Mouse (Mus musculus) gastrocnemius, postnatal 14 days (tissue): ENCODE measurements around the gene Wnt3a. TPM values are rescaled to one million over a fixed set of nuclear protein-coding genes. Genes with fewer than 3 reads are reported as not detected.

Experiments
- DNase-seq: peaks from one replicate; pipeline ENCODE4 v3.0.0; 2021; ENCODE audit warnings: mixed read lengths
- intact Hi-C: fragments of 180-260 bp; cut with DNase I; formaldehyde crosslinking; loops from one replicate; pipeline ENCODE4 v1.15.1; 2025; ENCODE audit warnings: low total_unique reads
- long read RNA-seq, 2 experiments: library from polyadenylated mRNA; stranded (forward); transcript quantifications; one replicate each; pipeline ENCODE4 v2.0.0; 2021
- total RNA-seq, 2 experiments: library from RNA; stranded (reverse); gene quantifications; 2 replicates each; pipeline ENCODE4 v1.2.3; 2021

Gene Wnt3a
- not detected for total RNA-seq
- long read RNA-seq, experiment 1 = 0 reads
- long read RNA-seq, experiment 2 = 0 reads

GRCm38 (mm10) chr11:59290702-59291303 lies at the start of gene Wnt3a:
Gene Wnt3a (minus strand): TSS chr11:59290752.
- DNase-seq = no peak
- intact Hi-C loops = loop anchor here (2.0 to 10.0 kb wide), 2 partner anchors 50 to 196 kb away; no protein-coding TSS in a partner anchor

GRCm38 (mm10) chr11:59338736-59339120 lies 48.2 kb upstream of the Wnt3a start:
- intact Hi-C loops = no loop called here
- no peak for DNase-seq

- no peak for DNase-seq
- intact Hi-C loops = no loop called here
Measured at GRCm38 (mm10) chr11:59337955-59338735, 47.6 kb upstream of the Wnt3a start.

- intact Hi-C loops = no loop called here
- DNase-seq = no peak
Measured at GRCm38 (mm10) chr11:59336381-59336780, 45.8 kb upstream of the Wnt3a start.

- intact Hi-C loops = no loop called here
- no peak for DNase-seq
Measured at GRCm38 (mm10) chr11:59335942-59336341, 45.4 kb upstream of the Wnt3a start.

GRCm38 (mm10) chr11:59335150-59335549 lies 44.6 kb upstream of the Wnt3a start:
- DNase-seq = peak; percentile 56
- intact Hi-C loops = no loop called here

GRCm38 (mm10) chr11:59332938-59333337 lies 42.4 kb upstream of the Wnt3a start:
- DNase-seq = no peak
- intact Hi-C loops = no loop called here

- intact Hi-C loops = no loop called here
- DNase-seq = no peak
Measured at GRCm38 (mm10) chr11:59331167-59331869, 40.8 kb upstream of the Wnt3a start.

GRCm38 (mm10) chr11:59330560-59330959 lies 40.0 kb upstream of the Wnt3a start:
- DNase-seq = peak; percentile 79
- intact Hi-C loops = no loop called here

GRCm38 (mm10) chr11:59329616-59330015 lies 39.1 kb upstream of the Wnt3a start:
- intact Hi-C loops = no loop called here
- DNase-seq = no peak

GRCm38 (mm10) chr11:59327625-59328024 lies 37.1 kb upstream of the Wnt3a start:
- intact Hi-C loops = no loop called here
- DNase-seq = no peak

- no peak for DNase-seq
- intact Hi-C loops = no loop called here
Measured at GRCm38 (mm10) chr11:59324777-59325176, 34.2 kb upstream of the Wnt3a start.

GRCm38 (mm10) chr11:59322988-59323387 lies 32.4 kb upstream of the Wnt3a start:
- intact Hi-C loops = no loop called here
- peak; percentile 59 for DNase-seq

- intact Hi-C loops = no loop called here
- no peak for DNase-seq
Measured at GRCm38 (mm10) chr11:59316517-59316916, 26.0 kb upstream of the Wnt3a start.

GRCm38 (mm10) chr11:59313944-59314343 lies 23.4 kb upstream of the Wnt3a start:
- peak; percentile 58 for DNase-seq
- intact Hi-C loops = no loop called here

- intact Hi-C loops = no loop called here
- DNase-seq = peak; percentile 65
Measured at GRCm38 (mm10) chr11:59313029-59313811, 22.7 kb upstream of the Wnt3a start.

GRCm38 (mm10) chr11:59312501-59312900 lies 21.9 kb upstream of the Wnt3a start:
- intact Hi-C loops = no loop called here
- peak; percentile 41 for DNase-seq

GRCm38 (mm10) chr11:59312060-59312459 lies 21.5 kb upstream of the Wnt3a start:
- DNase-seq = no peak
- intact Hi-C loops = no loop called here

- DNase-seq = no peak
- intact Hi-C loops = no loop called here
Measured at GRCm38 (mm10) chr11:59309976-59310375, 19.4 kb upstream of the Wnt3a start.
